Mouse (Mus musculus) kidney, adult 8-10 months (tissue): Measurements from ENCODE around the gene Afap1l2.
A peak's percentile ranks its signal among the peaks of the same experiment; 100 is the strongest.

Experiments used
- DNase-seq, 2 experiments: peaks; one replicate each; pipeline ENCODE4 v3.0.0; 2022

The Afap1l2 gene

DNA sequence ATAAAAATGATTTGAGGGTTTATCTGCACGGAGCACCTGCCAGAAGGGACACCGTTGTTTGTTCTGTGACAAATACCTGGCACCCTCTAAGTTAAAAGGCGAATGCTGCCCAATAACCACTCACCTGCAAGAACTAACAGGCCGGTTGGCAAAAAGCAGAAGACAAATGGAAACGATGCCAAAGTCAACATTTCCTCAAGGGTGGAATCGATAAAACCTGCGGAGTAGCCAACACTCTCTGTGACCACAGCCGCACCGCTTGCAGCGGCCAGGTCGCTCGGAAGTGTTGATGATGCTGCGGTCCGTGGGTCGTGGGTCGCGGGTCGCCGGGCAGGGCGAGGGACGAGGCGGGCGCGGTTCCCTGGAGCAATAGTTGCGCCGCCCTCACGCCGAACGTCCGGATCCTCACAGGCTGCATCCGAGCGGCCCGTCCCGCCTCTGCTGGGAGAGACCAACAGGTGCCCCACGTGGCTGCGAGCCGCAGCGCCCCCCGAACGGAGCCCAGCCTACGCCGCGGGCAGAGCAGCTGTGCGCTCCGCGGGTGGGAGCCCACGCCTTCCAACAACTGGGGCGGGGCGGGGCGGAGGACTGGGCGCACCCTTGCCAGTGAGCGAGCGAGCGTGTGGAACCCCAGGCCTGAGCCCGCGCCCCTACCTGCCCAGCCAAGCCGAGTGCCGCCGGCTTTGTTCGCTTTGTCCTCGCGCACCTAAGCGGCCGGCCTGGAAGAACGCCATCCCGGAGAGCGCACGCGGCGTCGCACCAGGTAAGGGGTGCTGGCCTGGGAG lies 134.0 kb downstream of the Afap1l2 start, which contains the start of gene Vwa2:
Gene Vwa2, plus strand, starts transcription at position 434 of the 785 bp plus-strand sequence.
- peak; percentile 12 to 17 for DNase-seq

DNA sequence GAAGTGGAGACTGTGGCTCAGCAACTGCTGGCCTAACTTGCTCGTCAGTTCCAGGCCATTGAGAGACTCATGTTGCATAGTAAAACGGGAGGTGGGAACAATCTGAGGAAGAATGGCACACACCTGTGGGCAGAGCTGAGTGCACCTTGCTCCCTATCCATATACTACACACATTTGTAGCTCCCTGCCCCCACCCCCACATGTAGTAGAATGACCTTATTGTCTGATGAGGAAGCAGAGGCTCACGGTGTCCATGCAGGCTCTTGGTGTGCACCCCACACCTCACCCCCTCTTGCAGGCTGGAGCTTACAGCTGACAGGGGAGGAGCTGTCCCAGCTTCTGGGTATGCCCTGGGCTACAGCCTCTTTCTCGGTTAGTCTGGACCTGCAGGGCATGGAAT lies 140.3 kb downstream of the Afap1l2 start:
- no peak for DNase-seq
